Mouse (Mus musculus) monocyte, adult 5-6 weeks (primary cell): Measurements from ENCODE around the gene Tmem39a. TPM values are rescaled to one million over a fixed set of nuclear protein-coding genes. Genes with fewer than 3 reads are reported as not detected.

ENCODE experiments used
- ATAC-seq: fragments of 153-309, 156-312 bp; replicated peaks from 2 replicates; pipeline ENCODE4 v1.8.0; 2017; ENCODE audit warnings: mild to moderate bottlenecking; ENCODE audit not compliant: low TSS enrichment, insufficient number of reproducible peaks, severe bottlenecking, poor library complexity, low FRiP score
- total RNA-seq: library from RNA; stranded (forward); fragments of 200-1000, 200-491, 200-594 nt; gene quantifications from 3 replicates; pipeline ENCODE4 v1.2.3, GENCODE M21; 2017

The Tmem39a gene
- total RNA-seq, 1 experiment from 2014 or later, result 31.7 TPM

DNA sequence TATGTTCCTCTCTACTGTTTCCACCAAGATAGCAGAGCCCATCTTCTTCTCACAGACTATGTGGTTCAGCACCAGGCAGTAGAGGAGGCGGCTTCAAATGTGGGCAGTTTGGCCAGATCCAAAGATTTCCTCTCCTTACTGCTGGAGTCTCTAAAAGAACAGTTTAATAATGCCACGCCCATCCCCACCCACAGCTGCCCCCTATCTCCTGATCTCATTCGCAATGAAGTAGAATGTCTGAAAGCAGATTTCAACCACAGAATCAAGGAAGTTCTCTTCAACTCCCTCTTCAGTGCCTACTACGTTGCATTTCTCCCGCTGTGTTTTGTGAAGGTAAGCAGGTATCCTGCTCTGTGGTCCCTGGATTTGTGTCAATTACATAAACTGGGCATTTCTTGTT lies 26.7 kb downstream of the Tmem39a start:
- no peak for ATAC-seq

DNA sequence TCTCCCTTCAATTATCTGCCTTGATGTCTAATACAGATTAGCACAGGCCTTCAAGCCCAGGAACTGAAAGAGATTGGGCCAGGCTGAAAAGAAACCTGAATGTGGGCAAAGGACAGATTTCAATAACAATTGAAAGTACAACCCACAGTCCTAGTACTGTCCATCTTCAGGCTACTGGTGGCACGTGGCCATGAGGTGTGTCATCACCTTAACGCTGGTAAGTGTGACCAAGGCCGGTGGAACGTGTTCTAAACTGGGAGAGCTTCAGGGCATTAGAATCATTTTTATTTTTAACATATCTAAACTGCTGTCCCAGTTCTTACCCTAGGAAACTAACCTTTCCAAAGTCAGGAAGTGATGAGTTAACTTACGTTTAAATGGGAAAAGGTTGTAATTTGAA lies 28.7 kb downstream of the Tmem39a start:
- no peak for ATAC-seq

GRCm38 (mm10) chr16:38587572-38587971 lies 29.1 kb downstream of the Tmem39a start:
- ATAC-seq, result no peak

DNA sequence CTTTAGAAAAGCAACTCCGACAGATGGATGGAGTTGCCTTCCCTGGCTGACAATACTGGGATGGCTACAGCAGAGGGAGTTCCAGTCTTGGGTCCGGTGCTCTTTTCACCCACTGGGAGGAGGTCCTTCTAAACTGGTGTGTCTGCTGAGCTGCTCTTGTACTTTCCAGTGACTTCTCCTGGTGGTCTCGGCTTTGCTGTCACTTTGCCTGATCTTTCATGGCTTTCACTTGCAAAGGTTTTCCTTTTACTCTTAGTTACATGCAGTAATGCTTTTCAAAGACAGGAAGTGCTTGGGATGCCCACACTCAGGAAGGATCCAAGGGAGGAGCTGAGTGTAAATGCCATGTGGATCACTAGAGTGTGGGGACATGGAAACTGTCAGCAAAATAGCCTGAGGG lies 33.0 kb downstream of the Tmem39a start:
- ATAC-seq, result no peak

- ATAC-seq, result no peak
Measured at GRCm38 (mm10) chr16:38592026-38592678, 33.7 kb downstream of the Tmem39a start.

DNA sequence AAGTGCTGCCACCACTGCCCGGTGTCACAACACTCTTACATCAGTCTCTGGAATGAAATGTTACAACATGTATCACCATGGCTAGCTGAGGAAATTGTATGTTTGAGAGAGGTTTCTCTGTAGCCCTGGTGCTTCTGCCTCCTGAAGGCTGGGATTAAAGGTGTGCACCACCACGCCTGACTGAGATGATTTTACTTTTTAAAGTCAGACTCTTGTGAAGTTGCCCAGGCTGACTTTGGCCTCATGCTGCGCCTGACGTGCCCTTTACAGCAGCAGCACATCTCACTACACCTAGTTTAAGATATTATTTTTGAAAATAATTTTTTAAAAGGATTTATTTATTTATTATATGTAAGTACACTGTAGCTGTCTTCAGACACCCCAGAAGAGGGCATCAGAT lies 34.4 kb downstream of the Tmem39a start:
- no peak for ATAC-seq

- no peak for ATAC-seq
Measured at GRCm38 (mm10) chr16:38594435-38594834, 35.9 kb downstream of the Tmem39a start.

DNA sequence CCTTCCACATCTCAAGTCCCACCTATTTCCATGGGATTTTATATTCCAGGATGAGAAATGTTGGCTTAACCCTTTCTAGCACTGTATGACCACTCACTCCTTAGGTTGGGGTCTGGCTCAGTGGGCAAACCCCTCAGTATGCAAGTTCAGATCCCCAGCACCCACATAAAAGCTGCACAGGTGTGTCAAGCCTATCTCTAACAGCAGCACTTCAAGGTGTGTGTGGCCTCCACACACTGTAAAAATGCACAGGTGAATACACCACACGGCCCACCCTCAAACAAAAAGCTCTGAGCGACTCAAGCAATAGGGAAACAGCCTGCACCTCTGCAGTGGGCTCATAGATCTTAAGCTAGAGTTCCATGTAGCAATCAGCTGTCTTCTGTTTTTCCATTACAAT lies 37.6 kb downstream of the Tmem39a start:
- ATAC-seq, result no peak

DNA sequence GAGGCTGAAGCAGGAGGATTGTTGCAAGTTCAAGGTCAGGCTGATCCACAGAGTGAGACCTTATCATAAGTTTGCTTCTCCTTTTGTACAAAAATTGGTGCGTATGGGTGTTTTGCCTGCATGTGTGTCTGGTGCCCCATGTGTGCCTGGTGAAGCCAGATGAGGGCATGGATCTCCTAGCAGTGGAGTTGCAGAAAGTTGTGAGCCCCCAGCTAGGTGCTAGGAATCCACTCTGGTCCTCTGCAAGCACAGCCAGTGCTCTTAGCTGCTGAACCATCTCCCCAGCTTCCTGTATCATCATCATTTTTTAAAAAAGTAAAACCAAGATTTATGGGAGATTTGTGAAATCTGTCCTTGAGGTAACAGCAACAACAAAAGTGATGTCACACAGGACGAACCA lies 38.2 kb downstream of the Tmem39a start:
- no peak for ATAC-seq

GRCm38 (mm10) chr16:38598986-38599680 lies 40.6 kb downstream of the Tmem39a start:
- ATAC-seq, result no peak

DNA sequence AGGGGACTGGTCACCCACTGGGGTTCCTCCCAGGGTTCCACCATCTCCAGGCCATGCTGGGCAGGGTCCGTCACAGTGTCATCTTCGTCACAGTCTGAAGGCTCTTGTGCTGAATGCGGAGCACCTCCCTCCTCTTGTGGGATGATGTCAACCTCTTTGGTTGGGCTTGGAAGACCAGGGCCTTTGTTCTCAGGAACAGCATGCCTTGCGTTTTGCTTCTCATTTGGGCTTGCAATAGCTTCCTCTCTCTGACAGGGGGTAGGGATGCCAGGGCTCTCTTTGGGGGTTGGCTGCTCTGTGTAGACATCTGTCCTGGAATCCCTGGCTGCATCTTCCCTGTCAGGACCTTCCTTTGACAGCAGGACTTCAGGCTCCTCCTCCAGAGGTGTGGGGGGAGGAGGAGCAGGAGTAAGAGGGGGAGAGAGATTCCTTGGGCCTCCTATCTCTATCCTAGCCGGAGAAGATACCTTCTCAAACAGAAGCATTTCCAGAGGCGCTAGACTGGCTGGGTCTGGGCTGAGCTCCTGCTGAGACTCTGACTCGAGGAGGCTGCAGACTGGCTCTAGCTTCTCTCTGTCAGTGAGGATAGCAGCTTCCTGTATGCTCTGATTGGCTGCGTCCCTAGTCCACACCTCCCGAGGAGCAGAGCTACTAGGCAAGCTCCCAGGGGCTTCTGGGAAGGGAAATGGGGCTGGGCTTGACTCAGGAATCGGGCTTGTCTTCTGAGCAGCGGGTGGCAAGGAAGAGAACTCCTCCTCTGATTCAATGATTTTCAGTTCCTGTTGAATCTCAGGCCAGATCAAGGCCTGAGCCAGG lies 44.7 kb downstream of the Tmem39a start:
- ATAC-seq, result no peak

DNA sequence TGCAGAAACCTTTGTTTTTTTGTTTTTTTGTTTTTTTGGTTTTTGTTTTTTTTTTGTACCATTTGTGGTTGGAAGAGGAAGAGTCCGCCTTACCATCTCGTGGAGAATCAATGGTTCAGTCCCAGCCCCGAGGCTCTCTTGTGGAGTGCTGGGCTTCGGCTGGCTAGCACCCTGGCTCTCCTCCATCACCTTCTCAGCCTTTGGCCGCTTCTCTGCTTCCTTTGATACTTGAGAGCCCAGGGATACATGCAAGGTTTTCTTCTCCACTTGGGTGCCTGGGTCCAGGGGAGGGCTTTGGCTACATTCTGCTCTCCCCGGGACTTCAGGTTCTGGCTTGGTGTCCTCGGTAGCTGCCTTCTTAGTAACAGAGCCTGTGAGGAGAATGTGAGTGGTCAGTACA lies 48.0 kb downstream of the Tmem39a start:
- ATAC-seq, result no peak

DNA sequence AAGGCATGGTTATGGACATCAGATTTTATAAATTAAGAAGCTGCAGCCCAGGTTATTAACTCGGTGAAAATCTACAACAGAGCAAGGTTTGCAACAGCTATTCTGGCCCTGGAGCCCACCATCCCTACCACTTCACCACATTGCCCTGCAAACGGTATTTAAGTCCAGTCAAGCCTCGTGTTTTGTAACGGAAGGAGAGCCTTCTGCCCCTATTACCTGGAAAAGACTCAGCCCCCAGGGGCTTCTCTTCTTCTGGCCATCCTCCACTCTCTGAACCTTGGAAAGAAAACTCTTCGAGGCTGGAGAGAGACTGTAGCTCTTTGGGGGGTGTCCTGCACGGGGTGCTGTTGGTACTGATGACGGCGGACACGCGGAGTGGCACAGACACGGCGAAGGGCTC lies 50.2 kb downstream of the Tmem39a start:
- no peak for ATAC-seq

- no peak for ATAC-seq
Measured at GRCm38 (mm10) chr16:38609092-38609491, 50.6 kb downstream of the Tmem39a start.

GRCm38 (mm10) chr16:38612646-38613045 lies 54.1 kb downstream of the Tmem39a start:
- no peak for ATAC-seq

- no peak for ATAC-seq
Measured at GRCm38 (mm10) chr16:38613646-38614045, 55.1 kb downstream of the Tmem39a start.

GRCm38 (mm10) chr16:38617977-38618376 lies 59.5 kb downstream of the Tmem39a start:
- ATAC-seq, result no peak

- peak; percentile 71 for ATAC-seq
Measured at GRCm38 (mm10) chr16:38619054-38619453, 60.6 kb downstream of the Tmem39a start.

GRCm38 (mm10) chr16:38620696-38621450 lies 62.4 kb downstream of the Tmem39a start:
- ATAC-seq, result no peak
